Mouse (Mus musculus) neural tube, embryonic 12.5 days (tissue): Measurements from ENCODE around the gene Ubl4b. TPM values are rescaled to one million over a fixed set of nuclear protein-coding genes. Genes with fewer than 3 reads are reported as not detected.
A peak's percentile ranks its signal among the peaks of the same experiment; 100 is the strongest.

Experiments used
- ATAC-seq: fragments of 200-750 bp; cut with Nextera tagmentation; 2 replicates; pipeline ENCODE4 v1.8.0; 2017; ENCODE audit warnings: low read depth, mild to moderate bottlenecking, moderate TSS enrichment, moderate library complexity; ENCODE audit not compliant: low FRiP score
- H3K27ac ChIP-seq: fragments of 300-500 bp; sonication (generic); 2 replicates; pipeline ENCODE4 v1.5.1; 2016
- H3K27me3 ChIP-seq: fragments of 300-500 bp; sonication (generic); replicated peaks from 2 replicates; pipeline ENCODE4 v1.6.1; 2016; ENCODE audit warnings: mild to moderate bottlenecking
- H3K36me3 ChIP-seq: fragments of 300-500 bp; sonication (generic); 2 replicates; pipeline ENCODE4 v1.6.1; 2016; ENCODE audit warnings: mild to moderate bottlenecking
- H3K4me1 ChIP-seq: fragments of 300-500 bp; sonication (generic); 2 replicates; pipeline ENCODE4 v1.6.1; 2016
- H3K4me2 ChIP-seq: fragments of 300-500 bp; sonication (generic); replicated peaks from 2 replicates; pipeline ENCODE4 v1.6.1; 2016; ENCODE audit warnings: mild to moderate bottlenecking
- H3K4me3 ChIP-seq: fragments of 300-500 bp; sonication (generic); 2 replicates; pipeline ENCODE4 v1.5.1; 2016
- H3K9ac ChIP-seq: fragments of 300-500 bp; sonication (generic); 2 replicates; pipeline ENCODE4 v1.6.1; 2016; ENCODE audit warnings: mild to moderate bottlenecking
- H3K9me3 ChIP-seq: fragments of 300-500 bp; sonication (generic); 2 replicates; pipeline ENCODE4 v1.6.1; 2016; ENCODE audit warnings: mild to moderate bottlenecking
- WGBS: fragments of 180-500 bp; shearing (Covaris S2); methylation state at CpG from one replicate; pipeline ENCODE4 v1.1.7; 2016; 5-methylcytosine and 5-hydroxymethylcytosine counted together
- polyA plus RNA-seq: library from polyadenylated mRNA; unstranded; fragments of >200 nt; fragmentation: Nextera tagmentation; extraction: Ambion mirVana; gene quantifications from 2 replicates; pipeline ENCODE4 v1.2.1, GENCODE M21; 2016

Ubl4b gene
- polyA plus RNA-seq, 1 experiment from 2014 or later, result not detected

DNA sequence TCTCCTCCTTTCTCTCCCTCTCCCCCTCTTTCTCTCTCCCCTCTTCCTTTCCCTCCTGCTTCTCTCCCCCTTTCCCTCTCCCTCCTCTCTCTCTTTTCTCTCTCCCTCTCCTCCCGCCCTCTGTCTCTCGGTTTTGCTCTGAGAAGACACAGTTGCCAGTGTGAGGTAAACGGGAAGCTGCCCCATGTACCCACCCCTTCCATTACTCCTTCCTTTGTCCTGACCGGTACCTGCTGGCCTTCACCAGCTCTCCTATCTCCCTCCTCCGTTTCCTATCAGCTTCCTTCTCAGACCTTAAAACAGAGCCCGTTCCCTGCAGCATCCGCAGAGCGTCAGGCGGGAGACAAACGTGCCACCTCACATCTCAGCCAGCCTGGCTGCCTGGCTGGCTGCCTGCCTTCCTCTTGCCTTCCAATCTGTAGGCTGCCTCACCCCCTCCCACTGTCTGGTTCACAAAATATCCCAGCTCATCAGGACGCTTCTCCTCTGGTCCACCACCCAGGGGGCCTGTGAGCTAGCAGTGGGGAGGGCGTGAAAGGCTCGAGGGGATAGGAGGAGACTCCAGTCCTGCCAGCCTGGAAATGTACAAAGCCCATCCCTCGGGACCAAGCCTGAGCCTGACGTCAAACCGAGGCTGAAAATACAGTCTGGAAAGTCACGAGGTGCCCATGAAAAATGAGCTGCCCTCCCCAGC, 17.9 kb downstream of the Ubl4b start:
- Histone ChIP-seq H3K4me1 (peaks cover 17% of the 10 kb centered on the region), H3K9me3 (no peaks in the 10 kb centered on the region), H3K9ac (peak overlapping the region; percentile 48), H3K4me2 (peak overlapping the region; percentile 55), H3K27ac (peak overlapping the region; percentile 43; the same call in 1 of the 2 replicates), H3K4me3 (0 out of 2 replicates have a peak overlapping the region, but pooled peaks have one; percentile 5), H3K36me3 (no peaks in the 10 kb centered on the region), H3K27me3 (peaks cover 3% of the 10 kb centered on the region; the same call in 1 of the 2 replicates)
- ATAC-seq, result peak; percentile 77
- 4% methylated on average over 17 of the region's 17 CpGs for WGBS

DNA sequence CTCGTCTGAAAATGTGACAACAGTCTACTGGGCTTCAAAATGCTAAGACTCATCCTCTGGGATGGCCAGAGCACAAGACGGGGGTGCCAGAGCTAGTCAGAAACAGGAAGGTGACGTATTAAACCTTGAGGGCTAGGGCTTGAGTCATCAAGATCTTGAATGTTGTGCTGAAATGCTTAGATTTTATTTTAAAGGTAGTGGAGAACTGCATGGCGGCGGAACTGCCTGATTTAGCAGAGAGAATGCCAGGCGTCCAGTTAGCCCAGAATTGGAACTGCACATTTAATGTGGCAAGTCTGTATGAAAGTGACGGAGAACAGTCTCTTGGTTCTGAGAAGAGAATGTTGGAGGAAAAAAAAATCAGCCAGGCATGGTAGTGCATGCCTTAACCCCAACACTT, 19.9 kb downstream of the Ubl4b start:
- no peaks in the 10 kb centered on the region for H3K9me3 ChIP-seq
- ATAC-seq, result no peak
- WGBS, result 89% methylated on average over 7 of the region's 7 CpGs

GRCm38 (mm10) chr3:107533532-107533931, 21.3 kb downstream of the Ubl4b start:
- H3K9me3 ChIP-seq, result no peaks in the 10 kb centered on the region
- no peak for ATAC-seq
- H3K9ac ChIP-seq, result no peak overlapping the region
- H3K4me1 ChIP-seq, result peaks cover 22% of the 10 kb centered on the region
- no peak overlapping the region for H3K27ac ChIP-seq
- H3K4me2 ChIP-seq, result no peak overlapping the region
- 66% methylated on average over 4 of the region's 4 CpGs for WGBS
- no peak overlapping the region for H3K4me3 ChIP-seq
- no peaks in the 10 kb centered on the region for H3K36me3 ChIP-seq
- peaks cover 3% of the 10 kb centered on the region; the same call in 1 of the 2 replicates for H3K27me3 ChIP-seq

More for the DNA sequence above, 19.9 kb downstream of the Ubl4b start:
- H3K27me3 ChIP-seq, result peaks cover 3% of the 10 kb centered on the region; the same call in 1 of the 2 replicates
- no peak overlapping the region for H3K27ac ChIP-seq
- no peak overlapping the region for H3K4me2 ChIP-seq
- H3K4me3 ChIP-seq, result no peak overlapping the region
- no peaks in the 10 kb centered on the region for H3K36me3 ChIP-seq
- peaks cover 17% of the 10 kb centered on the region for H3K4me1 ChIP-seq
- H3K9ac ChIP-seq, result no peak overlapping the region

GRCm38 (mm10) chr3:107530581-107530980, 24.3 kb downstream of the Ubl4b start:
- WGBS, result 81% methylated on average over 5 of the region's 5 CpGs
- no peak overlapping the region for H3K9ac ChIP-seq
- H3K4me3 ChIP-seq, result no peak overlapping the region
- H3K27ac ChIP-seq, result no peak overlapping the region
- H3K9me3 ChIP-seq, result no peaks in the 10 kb centered on the region
- H3K36me3 ChIP-seq, result no peaks in the 10 kb centered on the region
- no peak for ATAC-seq
- H3K4me1 ChIP-seq, result peaks cover 13% of the 10 kb centered on the region
- H3K4me2 ChIP-seq, result no peak overlapping the region
- no peaks in the 10 kb centered on the region for H3K27me3 ChIP-seq

DNA sequence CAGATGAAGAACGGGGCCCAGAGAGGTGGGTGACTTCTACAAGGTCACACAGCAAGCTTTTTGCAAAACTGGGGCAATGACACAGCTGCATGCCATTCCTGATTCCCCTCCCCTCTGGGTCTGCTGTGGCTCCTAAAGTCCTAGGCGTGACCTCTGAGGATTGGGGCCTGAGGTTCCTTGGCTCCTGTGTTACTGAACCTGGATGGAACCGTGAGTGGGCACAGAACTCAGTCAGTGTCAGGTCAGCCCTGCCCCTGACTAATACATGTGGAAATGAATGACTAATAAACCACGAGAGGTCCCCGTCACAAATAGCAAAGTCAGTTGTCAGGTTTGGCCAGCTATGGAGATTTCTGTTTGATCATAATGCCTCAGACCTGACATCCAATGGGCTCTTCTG, 25.7 kb downstream of the Ubl4b start:
- WGBS, result 77% methylated on average over 5 of the region's 5 CpGs
- Histone ChIP-seq H3K9ac (no peak overlapping the region), H3K36me3 (no peaks in the 10 kb centered on the region), H3K4me1 (peaks cover 13% of the 10 kb centered on the region), H3K4me2 (no peak overlapping the region), H3K27ac (no peak overlapping the region), H3K9me3 (no peaks in the 10 kb centered on the region), H3K27me3 (no peaks in the 10 kb centered on the region), H3K4me3 (no peak overlapping the region)
- no peak for ATAC-seq

- 23% methylated on average over 9 of the region's 9 CpGs for WGBS
- Histone ChIP-seq H3K27ac (peak overlapping the region; percentile 50; the same call in 1 of the 2 replicates), H3K4me1 (peaks cover 13% of the 10 kb centered on the region), H3K4me3 (no peak overlapping the region), H3K36me3 (no peaks in the 10 kb centered on the region), H3K27me3 (no peaks in the 10 kb centered on the region), H3K4me2 (peak overlapping the region; percentile 30), H3K9me3 (no peaks in the 10 kb centered on the region), H3K9ac (no peak overlapping the region)
- peak; percentile 82 for ATAC-seq
These were observed 26.3 kb downstream of the Ubl4b start for GRCm38 (mm10) chr3:107528401-107529118.

DNA sequence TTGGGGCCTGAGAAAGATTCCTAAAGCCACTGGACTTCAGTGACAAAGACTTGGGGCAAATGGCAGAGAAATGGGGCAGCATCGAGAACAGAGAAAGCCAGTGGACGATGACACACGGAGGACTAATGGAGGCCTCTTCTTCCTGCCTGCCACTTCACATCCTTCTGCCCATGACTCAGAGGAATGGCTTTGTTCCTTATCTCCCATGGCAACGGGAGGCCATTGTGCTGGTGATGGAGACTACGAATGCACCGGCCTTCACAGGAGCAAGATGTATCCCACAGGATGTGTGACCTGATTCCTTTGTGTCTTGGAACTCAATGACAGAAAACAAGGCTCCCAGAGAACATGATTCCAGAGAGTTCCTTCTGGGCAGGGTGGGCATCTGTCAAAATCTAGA, 30.3 kb downstream of the Ubl4b start:
- 45% methylated on average over 6 of the region's 6 CpGs for WGBS
- H3K27me3 ChIP-seq, result peaks cover 13% of the 10 kb centered on the region; the same call in 1 of the 2 replicates
- peaks cover 13% of the 10 kb centered on the region for H3K4me1 ChIP-seq
- H3K36me3 ChIP-seq, result no peaks in the 10 kb centered on the region
- H3K27ac ChIP-seq, result no peak overlapping the region
- H3K9ac ChIP-seq, result no peak overlapping the region
- ATAC-seq, result no peak
- no peak overlapping the region for H3K4me2 ChIP-seq
- H3K4me3 ChIP-seq, result no peak overlapping the region
- H3K9me3 ChIP-seq, result no peaks in the 10 kb centered on the region

DNA sequence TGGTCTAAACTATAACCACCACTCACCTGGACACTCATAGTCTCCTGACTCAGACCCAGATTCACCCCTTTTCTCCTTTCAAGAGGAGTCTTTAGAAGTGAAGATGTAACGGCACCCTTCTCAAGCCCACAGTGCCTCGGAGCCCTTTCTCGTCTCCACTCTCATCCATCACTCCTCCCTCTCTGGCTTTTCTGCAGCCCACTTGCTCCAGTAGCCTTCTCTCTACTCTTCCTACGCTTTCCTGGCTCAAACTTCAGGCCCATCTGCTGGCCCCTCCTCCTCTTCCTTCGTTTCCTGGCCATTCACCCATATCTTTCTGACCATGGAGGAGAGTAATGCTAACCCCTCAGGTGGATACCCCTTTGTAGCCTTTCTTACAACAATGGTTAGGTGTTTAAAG, 33.9 kb downstream of the Ubl4b start:
- Histone ChIP-seq H3K27me3 (peaks cover 47% of the 10 kb centered on the region), H3K9ac (no peak overlapping the region), H3K27ac (no peak overlapping the region), H3K36me3 (no peaks in the 10 kb centered on the region), H3K4me3 (no peak overlapping the region), H3K4me2 (no peak overlapping the region), H3K9me3 (no peaks in the 10 kb centered on the region), H3K4me1 (peaks cover 17% of the 10 kb centered on the region)
- ATAC-seq, result no peak
- 81% methylated on average over 5 of the region's 5 CpGs for WGBS

DNA sequence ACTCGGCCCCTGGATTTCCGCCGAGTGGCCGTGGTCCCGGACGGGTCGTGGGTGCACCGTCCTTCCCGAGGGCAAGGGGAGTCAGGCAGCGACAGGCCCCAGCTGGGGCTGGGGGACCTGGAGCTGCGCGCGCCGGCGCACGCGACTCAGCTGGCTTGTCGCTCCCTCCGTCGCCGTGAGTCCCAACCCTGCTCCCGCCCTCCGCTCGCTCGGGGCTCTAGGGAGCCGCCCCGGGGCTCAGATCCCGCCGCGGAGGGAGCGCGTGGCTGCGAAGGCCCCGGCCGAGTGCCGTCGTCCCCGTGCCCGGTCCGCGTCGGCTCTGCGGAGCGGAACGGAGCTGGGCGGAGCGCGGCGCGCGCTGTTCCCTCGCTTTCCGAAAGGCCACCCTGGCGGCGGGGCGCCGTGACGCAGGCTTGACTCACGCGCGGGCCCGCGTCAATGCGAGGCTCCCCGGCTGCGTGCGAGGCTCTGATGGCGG, 37.2 kb downstream of the Ubl4b start, which contains the start of gene Slc6a17:
Gene Slc6a17, minus strand, starts transcription at position 388 of the 478 bp plus-strand sequence.
- peaks cover 58% of the 10 kb centered on the region for H3K27me3 ChIP-seq
- no peaks in the 10 kb centered on the region for H3K36me3 ChIP-seq
- ATAC-seq, result peak; percentile 86
- H3K4me3 ChIP-seq, result peak within 1 kb of the TSS; percentile 49
- peaks cover 17% of the 10 kb centered on the region for H3K4me1 ChIP-seq
- H3K4me2 ChIP-seq, result peak within 1 kb of the TSS; percentile 97
- under 1% methylated on average over 68 of the region's 68 CpGs for WGBS
- H3K9me3 ChIP-seq, result no peaks in the 10 kb centered on the region
- no peak within 1 kb of the TSS for H3K27ac ChIP-seq
- H3K9ac ChIP-seq, result peak within 1 kb of the TSS; percentile 59

GRCm38 (mm10) chr3:107516776-107517630, 37.9 kb downstream of the Ubl4b start:
- Histone ChIP-seq H3K4me2 (peak overlapping the region; percentile 97), H3K9me3 (no peaks in the 10 kb centered on the region), H3K9ac (peak overlapping the region; percentile 59), H3K4me3 (peak overlapping the region; percentile 49), H3K27me3 (peaks cover 58% of the 10 kb centered on the region), H3K36me3 (no peaks in the 10 kb centered on the region), H3K27ac (no peak overlapping the region), H3K4me1 (peaks cover 17% of the 10 kb centered on the region)
- ATAC-seq, result peak; percentile 81
- 3% methylated on average over 55 of the region's 55 CpGs for WGBS

DNA sequence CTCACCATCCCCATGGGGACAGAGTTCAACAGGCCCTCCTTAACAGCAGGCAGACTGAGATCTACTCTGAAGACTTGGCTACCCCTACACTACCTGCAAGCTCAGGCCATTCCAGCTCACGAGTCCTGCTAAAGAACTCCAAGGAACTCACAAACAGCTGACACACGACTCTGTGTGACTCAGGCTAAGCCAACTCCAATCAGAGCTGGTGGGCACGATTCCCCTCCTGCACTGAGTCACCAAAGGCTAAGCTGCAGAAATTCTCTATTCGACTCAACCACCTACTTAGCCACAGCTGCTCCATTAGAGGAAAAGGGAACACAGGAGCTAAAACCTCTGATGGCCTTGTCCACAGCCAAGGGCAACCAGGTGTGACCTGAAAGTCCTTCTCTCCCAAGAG, 38.9 kb downstream of the Ubl4b start:
- Histone ChIP-seq H3K4me1 (peaks cover 17% of the 10 kb centered on the region), H3K4me3 (no peak overlapping the region), H3K9ac (no peak overlapping the region), H3K27me3 (peaks cover 51% of the 10 kb centered on the region), H3K9me3 (no peaks in the 10 kb centered on the region), H3K27ac (no peak overlapping the region), H3K36me3 (no peaks in the 10 kb centered on the region), H3K4me2 (no peak overlapping the region)
- WGBS, result 75% methylated on average over 4 of the region's 4 CpGs
- no peak for ATAC-seq

DNA sequence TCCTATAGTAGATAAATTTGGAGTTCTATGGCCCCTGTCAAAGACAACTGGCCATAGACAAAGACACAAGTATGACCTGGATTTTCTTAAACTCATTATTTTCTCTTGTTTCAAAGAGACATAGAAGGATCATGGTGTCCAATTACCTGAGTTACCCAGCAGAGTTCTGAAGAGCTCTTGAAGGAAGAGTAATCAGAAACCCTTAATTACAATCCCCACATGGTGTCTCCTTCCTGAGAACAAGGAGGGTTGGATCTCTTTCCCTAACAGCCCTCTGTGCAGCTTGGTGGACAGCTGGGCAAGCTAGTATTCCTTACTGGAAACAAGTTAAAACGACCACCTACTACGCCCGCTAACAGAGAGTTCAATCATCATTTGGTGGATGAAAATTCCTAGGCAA, 43.5 kb downstream of the Ubl4b start:
- Histone ChIP-seq H3K4me3 (no peak overlapping the region), H3K27me3 (peaks cover 16% of the 10 kb centered on the region), H3K27ac (no peak overlapping the region), H3K36me3 (no peaks in the 10 kb centered on the region), H3K9me3 (no peaks in the 10 kb centered on the region), H3K4me1 (no peaks in the 10 kb centered on the region), H3K9ac (no peak overlapping the region), H3K4me2 (no peak overlapping the region)
- ATAC-seq, result no peak
- 73% methylated on average over 3 of the region's 3 CpGs for WGBS
